ENCODE assay signal across 33 mouse cellular contexts in genomic region chr13:112870039-112870690, GRCm38 (mm10). TPM values are rescaled to one million over a fixed set of nuclear protein-coding genes. Genes with fewer than 3 reads are reported as not detected.
A peak's percentile ranks its signal among the peaks of the same experiment; 100 is the strongest.
DNase-seq lines count a peak whose midpoint lies in the region; ATAC-seq and TF ChIP-seq lines count a peak whose summit lies in the region.
"Had no signal": no experiment of that assay in that cellular context is flagged by ENCODE, and none has a peak within 500 bp of the region (broad histone marks: within the 10 kb centered on the region; RNA-seq: fewer than 3 reads in every experiment).

No protein-coding gene starts in this region.

- ATAC-seq in embryonic facial prominence, embryonic 14.5 days (ENCODE audit: low read depth), result 0 out of 2 replicates have a peak, but pooled peaks have one; percentile 44
- peak; percentile 22; the same call in 1 of the 2 replicates for ATAC-seq in intestine, embryonic 14.5 days (replicated peaks; ENCODE audit: low FRiP score, low TSS enrichment, low read depth)
- no peak for ATAC-seq in intestine, embryonic 15.5 days
- ATAC-seq in stomach, embryonic 14.5 days (ENCODE audit: insufficient number of reproducible peaks, insufficient read depth, low FRiP score, low read depth), result 0 out of 2 replicates have a peak, but pooled peaks have one; percentile 28
- no peak for ATAC-seq in stomach, postnatal 0 days (ENCODE audit: low FRiP score, low TSS enrichment)
- no peak for ATAC-seq in liver, embryonic 12.5 days
- ATAC-seq: forebrain, postnatal 0 days; hindbrain, postnatal 0 days; intestine, postnatal 0 days; lung, postnatal 0 days; midbrain, embryonic 15.5 days had no signal

- H3K27me3 ChIP-seq in embryonic facial prominence, embryonic 14.5 days (replicated peaks; ENCODE audit: control insufficient read depth, insufficient read depth, low read length), result no peaks in the 10 kb centered on the region
- no peaks in the 10 kb centered on the region for H3K27me3 ChIP-seq in embryonic facial prominence, embryonic 10.5 days (replicated peaks; ENCODE audit: low read depth, poor library complexity, severe bottlenecking)
- H3K27me3 ChIP-seq in intestine, embryonic 14.5 days (replicated peaks; ENCODE audit: control insufficient read depth, insufficient read depth, low read length), result no peaks in the 10 kb centered on the region
- no peaks in the 10 kb centered on the region for H3K27me3 ChIP-seq in intestine, embryonic 15.5 days (replicated peaks)
- no peaks in the 10 kb centered on the region for H3K27me3 ChIP-seq in stomach, embryonic 14.5 days (ENCODE audit: control insufficient read depth, insufficient read depth, low read length)
- no peaks in the 10 kb centered on the region for H3K27me3 ChIP-seq in stomach, postnatal 0 days (ENCODE audit: control insufficient read depth, insufficient read depth, low read length)
- no peaks in the 10 kb centered on the region for H3K27me3 ChIP-seq in liver, embryonic 12.5 days (replicated peaks)
- H3K27me3 ChIP-seq: embryonic facial prominence, embryonic 15.5 days; forebrain, embryonic 12.5 days; heart, embryonic 15.5 days; hindbrain, embryonic 12.5 days; liver, embryonic 13.5 days; midbrain, embryonic 15.5 days had no signal

- H3K4me2 ChIP-seq in embryonic facial prominence, embryonic 14.5 days (ENCODE audit: low read depth, low read length), result no peak overlapping the region
- no peak overlapping the region for H3K4me2 ChIP-seq in intestine, embryonic 14.5 days (ENCODE audit: low read length)
- H3K4me2 ChIP-seq in intestine, embryonic 15.5 days (replicated peaks), result no peak overlapping the region
- no peak overlapping the region for H3K4me2 ChIP-seq in stomach, embryonic 14.5 days (replicated peaks; ENCODE audit: low read depth, low read length)
- no peak overlapping the region for H3K4me2 ChIP-seq in stomach, postnatal 0 days (replicated peaks; ENCODE audit: low read depth)
- H3K4me2 ChIP-seq in liver, embryonic 12.5 days, result no peak overlapping the region
- H3K4me2 ChIP-seq: embryonic facial prominence, embryonic 15.5 days; forebrain, embryonic 12.5 days; heart, embryonic 15.5 days; hindbrain, embryonic 12.5 days; liver, embryonic 13.5 days; midbrain, embryonic 15.5 days had no signal

- no peaks in the 10 kb centered on the region for H3K4me1 ChIP-seq in embryonic facial prominence, embryonic 14.5 days (ENCODE audit: control insufficient read depth, insufficient read depth, low read length)
- H3K4me1 ChIP-seq in embryonic facial prominence, embryonic 10.5 days, result no peaks in the 10 kb centered on the region
- no peaks in the 10 kb centered on the region for H3K4me1 ChIP-seq in intestine, embryonic 14.5 days (replicated peaks; ENCODE audit: control insufficient read depth, insufficient read depth, low read length)
- H3K4me1 ChIP-seq in intestine, embryonic 15.5 days (replicated peaks), result no peaks in the 10 kb centered on the region
- no peaks in the 10 kb centered on the region for H3K4me1 ChIP-seq in stomach, embryonic 14.5 days (ENCODE audit: control insufficient read depth, insufficient read depth, low read length)
- H3K4me1 ChIP-seq in stomach, postnatal 0 days (replicated peaks; ENCODE audit: control insufficient read depth, insufficient read depth), result no peaks in the 10 kb centered on the region
- peaks cover 35% of the 10 kb centered on the region for H3K4me1 ChIP-seq in liver, embryonic 12.5 days
- H3K4me1 ChIP-seq: embryonic facial prominence, embryonic 15.5 days; forebrain, embryonic 12.5 days; heart, embryonic 15.5 days; hindbrain, embryonic 12.5 days; midbrain, embryonic 10.5 days; midbrain, embryonic 15.5 days had no signal

- H3K9ac ChIP-seq in embryonic facial prominence, embryonic 14.5 days (ENCODE audit: low read depth, low read length), result no peak overlapping the region
- H3K9ac ChIP-seq in intestine, embryonic 14.5 days (ENCODE audit: low read length), result no peak overlapping the region
- H3K9ac ChIP-seq in intestine, embryonic 15.5 days, result no peak overlapping the region
- no peak overlapping the region for H3K9ac ChIP-seq in stomach, embryonic 14.5 days (replicated peaks; ENCODE audit: low read depth, low read length)
- no peak overlapping the region for H3K9ac ChIP-seq in stomach, postnatal 0 days (ENCODE audit: low read length)
- no peak overlapping the region for H3K9ac ChIP-seq in liver, embryonic 12.5 days
- H3K9ac ChIP-seq: embryonic facial prominence, embryonic 15.5 days; forebrain, embryonic 12.5 days; forebrain, postnatal 0 days; heart, embryonic 15.5 days; hindbrain, embryonic 12.5 days; liver, embryonic 13.5 days; midbrain, embryonic 15.5 days had no signal

- 66% methylated on average over 11 of the region's 11 CpGs for WGBS in embryonic facial prominence, embryonic 14.5 days
- WGBS in embryonic facial prominence, embryonic 10.5 days, result 83% methylated on average over 11 of the region's 11 CpGs
- 72% methylated on average over 11 of the region's 11 CpGs for WGBS in intestine, embryonic 14.5 days
- WGBS in intestine, embryonic 15.5 days, result 74% methylated on average over 11 of the region's 11 CpGs
- 56% methylated on average over 11 of the region's 11 CpGs for WGBS in stomach, embryonic 14.5 days
- 60% methylated on average over 11 of the region's 11 CpGs for WGBS in stomach, postnatal 0 days
- WGBS in liver, embryonic 12.5 days (ENCODE audit: insufficient replicate concordance), result 68% methylated on average over 11 of the region's 11 CpGs

- H3K9me3 ChIP-seq in embryonic facial prominence, embryonic 14.5 days (ENCODE audit: control insufficient read depth, low read length), result no peaks in the 10 kb centered on the region
- no peaks in the 10 kb centered on the region for H3K9me3 ChIP-seq in embryonic facial prominence, embryonic 10.5 days
- no peaks in the 10 kb centered on the region for H3K9me3 ChIP-seq in intestine, embryonic 14.5 days (ENCODE audit: control insufficient read depth, low read length)
- H3K9me3 ChIP-seq in intestine, embryonic 15.5 days, result no peaks in the 10 kb centered on the region
- no peaks in the 10 kb centered on the region for H3K9me3 ChIP-seq in stomach, embryonic 14.5 days (ENCODE audit: control insufficient read depth, low read depth, low read length)
- no peaks in the 10 kb centered on the region for H3K9me3 ChIP-seq in stomach, postnatal 0 days (ENCODE audit: control insufficient read depth, low read length)
- no peaks in the 10 kb centered on the region for H3K9me3 ChIP-seq in liver, embryonic 12.5 days (replicated peaks)
- H3K9me3 ChIP-seq: embryonic facial prominence, embryonic 15.5 days; forebrain, embryonic 12.5 days; heart, embryonic 15.5 days; hindbrain, embryonic 12.5 days; liver, embryonic 13.5 days; midbrain, embryonic 10.5 days; midbrain, embryonic 15.5 days had no signal

- no peak for DNase-seq in embryonic facial prominence, embryonic 14.5 days (ENCODE audit: low spot score)
- DNase-seq in embryonic facial prominence, embryonic 10.5 days (ENCODE audit: low spot score), result no peak
- no peak for DNase-seq in intestine, embryonic 14.5 days (ENCODE audit: low spot score)
- DNase-seq in stomach, postnatal 0 days (ENCODE audit: low spot score), result no peak
- no peak for DNase-seq in retina, postnatal 1 day
- DNase-seq: adrenal gland, postnatal 36 days; cerebellum, adult 18-20 months; cerebellum, postnatal 10 days; forebrain, postnatal 0 days; gastrocnemius, postnatal 36 days; heart, postnatal 36 days; kidney, postnatal 36 days; left cerebral cortex, postnatal 4 days; liver, embryonic 13.5 days; lung, adult 18-20 months; right cerebral cortex, adult 18-20 months; spleen, adult 18-20 months; thymus, adult 2 months; thymus, postnatal 36 days had no signal

- no peak for TF ChIP-seq EP300 in stomach, postnatal 0 days (optimal IDR thresholded peaks at IDR 0.05)

- peaks cover 97% of the 10 kb centered on the region for H3K36me3 ChIP-seq in embryonic facial prominence, embryonic 14.5 days (ENCODE audit: control insufficient read depth, insufficient read depth, low read length)
- H3K36me3 ChIP-seq in embryonic facial prominence, embryonic 10.5 days (replicated peaks), result peaks cover 98% of the 10 kb centered on the region
- H3K36me3 ChIP-seq in intestine, embryonic 14.5 days (ENCODE audit: control insufficient read depth, insufficient read depth, low read length), result peaks cover 87% of the 10 kb centered on the region
- H3K36me3 ChIP-seq in intestine, embryonic 15.5 days, result peaks cover 37% of the 10 kb centered on the region
- H3K36me3 ChIP-seq in stomach, embryonic 14.5 days (ENCODE audit: control insufficient read depth, insufficient read depth, low read length), result peaks cover 81% of the 10 kb centered on the region
- peaks cover 18% of the 10 kb centered on the region for H3K36me3 ChIP-seq in stomach, postnatal 0 days (ENCODE audit: control insufficient read depth, insufficient read depth, low read length)
- H3K36me3 ChIP-seq in liver, embryonic 12.5 days, result peaks cover 98% of the 10 kb centered on the region

- no peak for TF ChIP-seq CTCF in stomach, postnatal 0 days (IDR thresholded peaks at IDR 0.05; ENCODE audit: low read depth)

- H3K4me3 ChIP-seq in embryonic facial prominence, embryonic 14.5 days (ENCODE audit: low read depth, low read length), result no peak overlapping the region
- no peak overlapping the region for H3K4me3 ChIP-seq in embryonic facial prominence, embryonic 10.5 days
- no peak overlapping the region for H3K4me3 ChIP-seq in intestine, embryonic 14.5 days (ENCODE audit: low read depth, low read length)
- no peak overlapping the region for H3K4me3 ChIP-seq in intestine, embryonic 15.5 days (replicated peaks)
- no peak overlapping the region for H3K4me3 ChIP-seq in stomach, embryonic 14.5 days (ENCODE audit: low read depth, low read length)
- no peak overlapping the region for H3K4me3 ChIP-seq in stomach, postnatal 0 days (ENCODE audit: low read depth, low read length)
- no peak overlapping the region for H3K4me3 ChIP-seq in liver, embryonic 12.5 days
- H3K4me3 ChIP-seq: embryonic facial prominence, embryonic 15.5 days; forebrain, embryonic 12.5 days; heart, embryonic 15.5 days; hindbrain, embryonic 12.5 days; layer of hippocampus, adult 2 months; liver, embryonic 13.5 days; midbrain, embryonic 10.5 days; midbrain, embryonic 15.5 days had no signal

- no peak overlapping the region for H3K27ac ChIP-seq in embryonic facial prominence, embryonic 14.5 days (replicated peaks; ENCODE audit: low read depth, low read length)
- H3K27ac ChIP-seq in embryonic facial prominence, embryonic 10.5 days (replicated peaks), result no peak overlapping the region
- H3K27ac ChIP-seq in intestine, embryonic 14.5 days (ENCODE audit: low read depth), result no peak overlapping the region
- H3K27ac ChIP-seq in intestine, embryonic 15.5 days, result no peak overlapping the region
- no peak overlapping the region; the same call in 1 of the 2 replicates for H3K27ac ChIP-seq in stomach, embryonic 14.5 days (ENCODE audit: low read length)
- H3K27ac ChIP-seq in stomach, postnatal 0 days (replicated peaks), result no peak overlapping the region
- H3K27ac ChIP-seq in liver, embryonic 12.5 days, result no peak overlapping the region
- H3K27ac ChIP-seq: embryonic facial prominence, embryonic 15.5 days; forebrain, embryonic 12.5 days; heart, embryonic 15.5 days; hindbrain, embryonic 12.5 days; hindbrain, postnatal 0 days; layer of hippocampus, adult 2 months; macrophage; midbrain, embryonic 10.5 days; midbrain, embryonic 15.5 days had no signal

RNA-seq across cellular contexts. Expression of gene Mtrex, which starts 57.0 kb away (rescaled TPM):
- 56.6 and 63.6 TPM in 2 replicates for polyA plus RNA-seq in embryonic facial prominence, embryonic 14.5 days (2014; fragmentation: Nextera tagmentation; extraction: Ambion mirVana)
- polyA plus RNA-seq in embryonic facial prominence, embryonic 10.5 days (2016; fragmentation: Nextera tagmentation; extraction: Ambion mirVana), result 94.3 and 107 TPM in 2 replicates
- 64.5 and 79.1 TPM in 2 replicates for polyA plus RNA-seq in intestine, embryonic 14.5 days (2014; fragmentation: Nextera tagmentation; extraction: Ambion mirVana)
- polyA plus RNA-seq in intestine, embryonic 15.5 days (2015; fragmentation: Nextera tagmentation; extraction: Ambion mirVana), result 54.2 and 60.4 TPM in 2 replicates
- 72.3 and 80.6 TPM in 2 replicates for polyA plus RNA-seq in stomach, embryonic 14.5 days (2014; fragmentation: Nextera tagmentation; extraction: Ambion mirVana)
- 21.5 and 21.7 TPM in 2 replicates for polyA plus RNA-seq in stomach, postnatal 0 days (2015; fragmentation: Nextera tagmentation; extraction: Ambion mirVana)
- 62.8 and 64.8 TPM in 2 replicates for polyA plus RNA-seq in liver, embryonic 12.5 days (2016; fragmentation: Nextera tagmentation; extraction: Ambion mirVana)

RNA-seq across cellular contexts. Expression of gene Dhx29, which starts 57.1 kb away (rescaled TPM):
- 21.3 and 22.2 TPM in 2 replicates for polyA plus RNA-seq in embryonic facial prominence, embryonic 14.5 days (2014; fragmentation: Nextera tagmentation; extraction: Ambion mirVana)
- 32.6 and 33.7 TPM in 2 replicates for polyA plus RNA-seq in embryonic facial prominence, embryonic 10.5 days (2016; fragmentation: Nextera tagmentation; extraction: Ambion mirVana)
- polyA plus RNA-seq in intestine, embryonic 14.5 days (2014; fragmentation: Nextera tagmentation; extraction: Ambion mirVana), result 15.6 and 19.2 TPM in 2 replicates
- 18.0 and 21.5 TPM in 2 replicates for polyA plus RNA-seq in intestine, embryonic 15.5 days (2015; fragmentation: Nextera tagmentation; extraction: Ambion mirVana)
- 20.4 and 22.8 TPM in 2 replicates for polyA plus RNA-seq in stomach, embryonic 14.5 days (2014; fragmentation: Nextera tagmentation; extraction: Ambion mirVana)
- polyA plus RNA-seq in stomach, postnatal 0 days (2015; fragmentation: Nextera tagmentation; extraction: Ambion mirVana), result 11.3 and 13.0 TPM in 2 replicates
- 17.8 and 18.3 TPM in 2 replicates for polyA plus RNA-seq in liver, embryonic 12.5 days (2016; fragmentation: Nextera tagmentation; extraction: Ambion mirVana)

Comparison
In these comparisons a context has a peak if more than half of its experiments do, and no peak if none do; other contexts are left out.
1. ATAC-seq: peak in embryonic facial prominence, embryonic 14.5 days (single experiment), intestine, embryonic 14.5 days (single experiment) and stomach, embryonic 14.5 days (single experiment); none in intestine, embryonic 15.5 days (single experiment), stomach, postnatal 0 days (single experiment) and liver, embryonic 12.5 days (single experiment).